In genomic region chr4:117390850-117391795, GRCm38 (mm10) we compare ENCODE assay signal across 9 mouse cellular contexts.
DNase-seq lines count a peak whose midpoint lies in the region; ATAC-seq lines count a peak whose summit lies in the region.
"Had no signal": no experiment of that assay in that cellular context is flagged by ENCODE, and none has a peak within 500 bp of the region (broad histone marks: within the 10 kb centered on the region; RNA-seq: fewer than 3 reads in every experiment).

No protein-coding gene starts in this region.

- no peak overlapping the region for H3K27ac ChIP-seq in lung, embryonic 15.5 days
- H3K27ac ChIP-seq in forebrain, embryonic 12.5 days: 0 out of 2 replicates have a peak overlapping the region, but pooled peaks have one; percentile 15
- H3K27ac ChIP-seq in limb, embryonic 11.5 days (replicated peaks; ENCODE audit: low read depth, low read length): no peak overlapping the region
- no peak overlapping the region for H3K27ac ChIP-seq in stomach, embryonic 15.5 days

- no peak for ATAC-seq in lung, embryonic 15.5 days (ENCODE audit: borderline replicate concordance, extremely low read depth, low FRiP score, low TSS enrichment)
- no peak for ATAC-seq in forebrain, embryonic 12.5 days (ENCODE audit: low FRiP score)
- ATAC-seq in limb, embryonic 11.5 days (ENCODE audit: insufficient number of reproducible peaks, low FRiP score, low TSS enrichment, low read depth): no peak
- no peak for ATAC-seq in stomach, embryonic 15.5 days (ENCODE audit: insufficient read depth, low FRiP score, low read depth)
- ATAC-seq: Patski had no signal

- peaks cover 13% of the 10 kb centered on the region for H3K4me1 ChIP-seq in lung, embryonic 15.5 days
- peaks cover 31% of the 10 kb centered on the region for H3K4me1 ChIP-seq in forebrain, embryonic 12.5 days
- H3K4me1 ChIP-seq in limb, embryonic 11.5 days (ENCODE audit: control insufficient read depth, insufficient read depth, low read length): peaks cover 26% of the 10 kb centered on the region
- H3K4me1 ChIP-seq in stomach, embryonic 15.5 days: peaks cover 4% of the 10 kb centered on the region; the same call in 1 of the 2 replicates

- H3K4me2 ChIP-seq in lung, embryonic 15.5 days: peak overlapping the region; percentile 17
- H3K4me2 ChIP-seq in forebrain, embryonic 12.5 days: peak overlapping the region; percentile 30; the same call in 1 of the 2 replicates
- peak overlapping the region; percentile 39 for H3K4me2 ChIP-seq in limb, embryonic 11.5 days (ENCODE audit: low read depth, severe bottlenecking)
- peak overlapping the region; percentile 31 for H3K4me2 ChIP-seq in stomach, embryonic 15.5 days

- no peak overlapping the region for H3K9ac ChIP-seq in lung, embryonic 15.5 days
- H3K9ac ChIP-seq in forebrain, embryonic 12.5 days: no peak overlapping the region
- no peak overlapping the region for H3K9ac ChIP-seq in limb, embryonic 11.5 days (ENCODE audit: low read length)
- no peak overlapping the region for H3K9ac ChIP-seq in stomach, embryonic 15.5 days

- 31% methylated on average over 22 of the region's 22 CpGs for WGBS in lung, embryonic 15.5 days
- 32% methylated on average over 22 of the region's 22 CpGs for whole genome bisulfite sequencing in forebrain, embryonic 12.5 days
- 19% methylated on average over 22 of the region's 22 CpGs for WGBS in limb, embryonic 11.5 days
- 30% methylated on average over 22 of the region's 22 CpGs for WGBS in stomach, embryonic 15.5 days

- H3K9me3 ChIP-seq in lung, embryonic 15.5 days: no peaks in the 10 kb centered on the region
- no peaks in the 10 kb centered on the region for H3K9me3 ChIP-seq in forebrain, embryonic 12.5 days
- no peaks in the 10 kb centered on the region for H3K9me3 ChIP-seq in limb, embryonic 11.5 days (ENCODE audit: control insufficient read depth, low read length)
- no peaks in the 10 kb centered on the region for H3K9me3 ChIP-seq in stomach, embryonic 15.5 days

- H3K36me3 ChIP-seq in lung, embryonic 15.5 days: no peaks in the 10 kb centered on the region
- H3K36me3 ChIP-seq in forebrain, embryonic 12.5 days (replicated peaks): no peaks in the 10 kb centered on the region
- no peaks in the 10 kb centered on the region for H3K36me3 ChIP-seq in limb, embryonic 11.5 days (ENCODE audit: control insufficient read depth, insufficient read depth, low read length)
- H3K36me3 ChIP-seq in stomach, embryonic 15.5 days: no peaks in the 10 kb centered on the region

- H3K4me3 ChIP-seq in lung, embryonic 15.5 days: no peak overlapping the region
- no peak overlapping the region for H3K4me3 ChIP-seq in forebrain, embryonic 12.5 days (replicated peaks)
- H3K4me3 ChIP-seq in limb, embryonic 11.5 days (ENCODE audit: low read depth, low read length): no peak overlapping the region
- H3K4me3 ChIP-seq in stomach, embryonic 15.5 days (replicated peaks): no peak overlapping the region

- H3K27me3 ChIP-seq in lung, embryonic 15.5 days: no peaks in the 10 kb centered on the region; the same call in 1 of the 2 replicates
- H3K27me3 ChIP-seq in forebrain, embryonic 12.5 days: peaks cover 42% of the 10 kb centered on the region
- H3K27me3 ChIP-seq in limb, embryonic 11.5 days (ENCODE audit: control insufficient read depth, insufficient read depth, low read length): no peaks in the 10 kb centered on the region
- no peaks in the 10 kb centered on the region for H3K27me3 ChIP-seq in stomach, embryonic 15.5 days (replicated peaks)

- no peak for DNase-seq in lung, adult 18-20 months
- DNase-seq in limb, embryonic 11.5 days (ENCODE audit: low spot score): no peak
- no peak for DNase-seq in thymus, adult 18-20 months
- no peak for DNase-seq in layer of hippocampus, adult 18-20 months (ENCODE audit: low spot score in 2 of 2)
- DNase-seq: cerebellum, adult 11-12 months had no signal
